Mouse (Mus musculus) G1E-ER4 (cell line): ENCODE results near the gene Pbld1. TPM values are rescaled to one million over a fixed set of nuclear protein-coding genes. Genes with fewer than 3 reads are reported as not detected.

Experiments used
- GATA1 ChIP-seq: IDR thresholded peaks from one replicate; pipeline ENCODE4 v1.8.0; 2012; ENCODE audit warnings: low read length, inconsistent platforms
- polyA plus RNA-seq: library from polyadenylated mRNA; stranded (reverse); fragments of >175 nt; gene quantifications from 2 replicates; pipeline ENCODE4 v1.2.3, GENCODE M21; 2012

Gene Pbld1
- polyA plus RNA-seq, 1 experiment: not detected

- TF ChIP-seq GATA1: no peak
These were observed 3.4 kb downstream of the Pbld1 start for GRCm38 (mm10) chr10:63063365-63063764.

GRCm38 (mm10) chr10:63064516-63064915, 4.6 kb downstream of the Pbld1 start:
- TF ChIP-seq GATA1: no peak

- TF ChIP-seq GATA1: no peak
These were observed 5.6 kb downstream of the Pbld1 start for GRCm38 (mm10) chr10:63065561-63065960.

GRCm38 (mm10) chr10:63065988-63066387, 6.0 kb downstream of the Pbld1 start:
- no peak for TF ChIP-seq GATA1

GRCm38 (mm10) chr10:63086304-63086703, 26.3 kb downstream of the Pbld1 start:
- TF ChIP-seq GATA1: no peak

- no peak for TF ChIP-seq GATA1
These were observed 29.3 kb downstream of the Pbld1 start for GRCm38 (mm10) chr10:63089103-63089757.

GRCm38 (mm10) chr10:63089758-63090571, 30.0 kb downstream of the Pbld1 start:
- no peak for TF ChIP-seq GATA1

- TF ChIP-seq GATA1: no peak
These were observed 32.0 kb downstream of the Pbld1 start for GRCm38 (mm10) chr10:63091915-63092314.

- no peak for TF ChIP-seq GATA1
These were observed 32.9 kb downstream of the Pbld1 start for GRCm38 (mm10) chr10:63092616-63093550.

GRCm38 (mm10) chr10:63096757-63097156, 36.8 kb downstream of the Pbld1 start:
- TF ChIP-seq GATA1: no peak

GRCm38 (mm10) chr10:63098191-63098590, 38.2 kb downstream of the Pbld1 start:
- TF ChIP-seq GATA1: no peak

- TF ChIP-seq GATA1: no peak
These were observed 39.6 kb downstream of the Pbld1 start, which contains the start of gene Atoh7 for GRCm38 (mm10) chr10:63099521-63099920. Gene Atoh7, plus strand, starts transcription at chr10:63099651.

GRCm38 (mm10) chr10:63099941-63100562, 40.1 kb downstream of the Pbld1 start:
- no peak for TF ChIP-seq GATA1

GRCm38 (mm10) chr10:63100657-63101056, 40.7 kb downstream of the Pbld1 start:
- TF ChIP-seq GATA1: no peak

- TF ChIP-seq GATA1: no peak
These were observed 53.2 kb downstream of the Pbld1 start for GRCm38 (mm10) chr10:63113027-63113604.
